Mouse (Mus musculus) lung, embryonic 14.5 days (tissue): Measurements from ENCODE around the gene Parg. TPM values are rescaled to one million over a fixed set of nuclear protein-coding genes. Genes with fewer than 3 reads are reported as not detected.

Experiments used
- ATAC-seq: fragments of 200-750 bp; cut with Nextera tagmentation; 2 replicates; pipeline ENCODE4 v1.8.0; 2017; ENCODE audit warnings: mild to moderate bottlenecking, moderate TSS enrichment, moderate library complexity; ENCODE audit not compliant: insufficient read depth
- DNase-seq: peaks from one replicate; pipeline ENCODE4 v3.0.0-alpha.2; 2015
- H3K27ac ChIP-seq: fragments of 300-500 bp; sonication (generic); 2 replicates; pipeline ENCODE4 v1.5.1; 2014; ENCODE audit warnings: low read depth, mild to moderate bottlenecking, moderate library complexity
- H3K27me3 ChIP-seq: fragments of 300-500 bp; sonication (generic); 2 replicates; pipeline ENCODE4 v1.6.1; 2014; ENCODE audit warnings: low read length, control low read depth; ENCODE audit not compliant: insufficient read depth
- H3K36me3 ChIP-seq: fragments of 300-500 bp; sonication (generic); 2 replicates; pipeline ENCODE4 v1.6.1; 2014; ENCODE audit warnings: control low read depth; ENCODE audit not compliant: insufficient read depth
- H3K4me1 ChIP-seq: fragments of 300-500 bp; sonication (generic); 2 replicates; pipeline ENCODE4 v1.6.1; 2014; ENCODE audit warnings: antibody characterized with exemption, control low read depth; ENCODE audit not compliant: insufficient read depth
- H3K4me2 ChIP-seq: fragments of 300-500 bp; sonication (generic); 2 replicates; pipeline ENCODE4 v1.6.1; 2014; ENCODE audit warnings: mild to moderate bottlenecking
- H3K4me3 ChIP-seq: fragments of 300-500 bp; sonication (generic); 2 replicates; pipeline ENCODE4 v1.5.1; 2014; ENCODE audit warnings: low read depth, low read length
- H3K9ac ChIP-seq: fragments of 300-500 bp; sonication (generic); 2 replicates; pipeline ENCODE4 v1.6.1; 2014
- H3K9me3 ChIP-seq: fragments of 300-500 bp; sonication (generic); 2 replicates; pipeline ENCODE4 v1.6.1; 2016; ENCODE audit warnings: low read depth, low read length, control low read depth
- CTCF ChIP-seq: IDR thresholded peaks from 2 replicates; pipeline ENCODE4 v1.5.1; 2016; ENCODE audit warnings: antibody characterized with exemption, low read depth
- WGBS: fragments of 180-500 bp; shearing (Covaris S2); extraction: QIAGEN DNeasy Blood & Tissue Kit; methylation state at CpG from one replicate; pipeline ENCODE4 v1.1.7; 2014; 5-methylcytosine and 5-hydroxymethylcytosine counted together
- polyA plus RNA-seq: library from polyadenylated mRNA; unstranded; fragments of >200 nt; fragmentation: Nextera tagmentation; extraction: Ambion mirVana; gene quantifications from 2 replicates; pipeline ENCODE4 v1.2.1, GENCODE M21; 2014

Gene Parg
- polyA plus RNA-seq, 1 experiment from 2014 or later, result 53.4 TPM

DNA sequence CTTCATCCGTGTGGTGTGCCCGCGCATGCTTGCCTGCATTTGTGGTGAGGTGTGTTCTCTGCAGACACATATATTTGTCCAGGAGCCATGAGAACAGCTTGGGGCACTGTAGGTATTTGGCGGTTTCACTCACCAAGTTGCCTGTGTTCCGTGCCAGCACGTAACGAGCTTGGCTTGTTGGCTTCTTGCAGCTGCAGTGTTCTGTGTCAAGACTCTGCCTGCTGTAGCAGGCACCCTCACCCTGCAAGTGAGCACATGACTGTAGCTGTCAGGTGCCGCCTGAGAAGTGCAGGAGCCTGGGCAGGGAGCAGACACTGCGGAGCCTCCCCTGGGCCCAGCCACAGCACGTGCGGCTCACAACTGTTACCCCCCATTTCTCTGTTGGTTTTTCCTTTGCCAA is 134.8 kb downstream of the Parg start:
- no peak for TF ChIP-seq CTCF
- WGBS, result 77% methylated on average over 11 of the region's 11 CpGs
- H3K4me2 ChIP-seq, result no peak overlapping the region
- no peak overlapping the region for H3K9ac ChIP-seq
- no peaks in the 10 kb centered on the region for H3K27me3 ChIP-seq
- no peak for DNase-seq
- no peak for ATAC-seq
- peaks cover 12% of the 10 kb centered on the region; the same call in 1 of the 2 replicates for H3K36me3 ChIP-seq
- H3K4me1 ChIP-seq, result no peaks in the 10 kb centered on the region
- no peak overlapping the region for H3K4me3 ChIP-seq
- no peaks in the 10 kb centered on the region for H3K9me3 ChIP-seq
- no peak overlapping the region for H3K27ac ChIP-seq

DNA sequence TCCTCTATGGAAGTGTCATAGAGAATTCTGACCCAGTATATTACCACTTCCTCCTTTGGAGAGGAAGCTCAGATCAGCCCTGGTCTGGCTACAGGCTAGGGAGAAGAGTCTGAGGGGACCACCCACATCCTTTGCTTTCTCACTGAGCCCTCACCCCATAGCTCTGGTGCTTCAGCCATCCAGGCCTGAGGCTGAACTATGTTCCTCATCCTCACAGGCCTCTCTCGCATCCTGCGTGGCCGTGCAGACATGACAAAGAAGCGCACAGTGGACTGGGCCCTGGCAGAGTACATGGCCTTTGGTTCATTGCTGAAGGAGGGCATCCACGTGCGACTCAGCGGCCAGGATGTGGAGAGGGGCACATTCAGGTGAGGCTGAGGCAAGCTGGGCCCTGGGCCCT is 140.1 kb downstream of the Parg start:
- Histone ChIP-seq H3K4me1 (no peaks in the 10 kb centered on the region), H3K4me3 (no peak overlapping the region), H3K4me2 (no peak overlapping the region), H3K36me3 (peaks cover 6% of the 10 kb centered on the region; the same call in 1 of the 2 replicates), H3K9ac (no peak overlapping the region), H3K27me3 (no peaks in the 10 kb centered on the region), H3K27ac (no peak overlapping the region), H3K9me3 (no peaks in the 10 kb centered on the region)
- WGBS, result 94% methylated on average over 7 of the region's 7 CpGs
- DNase-seq (no peak), ATAC-seq (no peak)
- no peak for TF ChIP-seq CTCF

DNA sequence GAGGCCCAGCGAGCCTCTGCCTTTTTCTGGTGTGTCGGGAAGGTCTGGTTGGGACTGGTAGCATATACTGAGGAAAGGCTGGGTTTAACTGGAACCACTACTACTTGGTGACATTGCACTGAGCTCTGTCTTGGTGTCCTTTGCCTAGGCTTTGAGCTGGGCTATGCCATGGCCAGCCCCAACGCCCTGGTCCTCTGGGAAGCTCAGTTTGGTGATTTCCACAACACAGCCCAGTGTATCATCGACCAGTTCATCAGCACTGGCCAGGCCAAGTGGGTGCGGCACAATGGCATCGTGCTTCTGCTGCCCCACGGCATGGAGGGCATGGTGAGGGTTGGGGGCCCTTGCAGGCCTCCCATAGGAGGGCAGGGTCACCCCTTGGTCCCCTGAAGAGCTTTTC is 142.4 kb downstream of the Parg start:
- no peaks in the 10 kb centered on the region for H3K4me1 ChIP-seq
- no peak overlapping the region for H3K27ac ChIP-seq
- H3K9me3 ChIP-seq, result no peaks in the 10 kb centered on the region
- H3K27me3 ChIP-seq, result no peaks in the 10 kb centered on the region
- ATAC-seq (no peak), DNase-seq (no peak)
- H3K4me3 ChIP-seq, result no peak overlapping the region
- TF ChIP-seq CTCF, result no peak
- H3K36me3 ChIP-seq, result peaks cover 4% of the 10 kb centered on the region; the same call in 1 of the 2 replicates
- 89% methylated on average over 7 of the region's 7 CpGs for WGBS
- H3K4me2 ChIP-seq, result no peak overlapping the region
- H3K9ac ChIP-seq, result no peak overlapping the region

DNA sequence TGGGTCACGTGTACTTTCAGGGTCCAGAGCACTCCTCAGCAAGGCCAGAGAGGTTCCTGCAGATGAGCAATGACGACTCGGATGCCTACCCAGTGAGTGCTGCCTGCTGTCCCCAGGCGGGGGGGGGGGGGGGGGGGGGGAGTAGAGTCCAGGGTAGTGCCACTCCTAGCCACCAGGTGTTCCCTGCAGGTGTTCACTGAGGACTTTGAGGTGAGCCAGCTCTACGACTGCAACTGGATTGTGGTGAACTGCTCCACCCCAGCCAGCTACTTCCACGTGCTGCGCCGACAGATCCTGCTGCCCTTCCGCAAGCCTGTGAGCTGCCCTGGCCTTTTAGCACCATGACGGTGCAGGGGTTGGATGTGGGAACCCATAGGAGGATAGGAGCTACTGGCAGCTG is 142.9 kb downstream of the Parg start:
- H3K36me3 ChIP-seq, result peaks cover 4% of the 10 kb centered on the region; the same call in 1 of the 2 replicates
- 89% methylated on average over 9 of the region's 10 CpGs for WGBS
- ATAC-seq, result no peak
- H3K27ac ChIP-seq, result no peak overlapping the region
- no peaks in the 10 kb centered on the region for H3K4me1 ChIP-seq
- H3K27me3 ChIP-seq, result no peaks in the 10 kb centered on the region
- TF ChIP-seq CTCF, result no peak
- H3K4me3 ChIP-seq, result no peak overlapping the region
- H3K9me3 ChIP-seq, result no peaks in the 10 kb centered on the region
- H3K4me2 ChIP-seq, result no peak overlapping the region
- no peak for DNase-seq
- H3K9ac ChIP-seq, result no peak overlapping the region

Other genes with a start within 250 kb of the Parg start
- gene Galnt15, start 173.0 kb upstream of the Parg start, polyA plus RNA-seq, result 0.08 and 0.18 TPM in 2 replicates
- 15.9 and 24.8 TPM in 2 replicates for gene Oxnad1, start 116.6 kb upstream of the Parg start, polyA plus RNA-seq
- gene Dph3, start 116.2 kb upstream of the Parg start, polyA plus RNA-seq, result 89.8 and 90.8 TPM in 2 replicates
- not detected in 2 replicates for gene Msmb, start 59.9 kb upstream of the Parg start, polyA plus RNA-seq
- gene Ncoa4, start 42.1 kb upstream of the Parg start, polyA plus RNA-seq, result 105 and 108 TPM in 2 replicates
- 293 and 296 TPM in 2 replicates for gene Timm23, start 51 bp upstream of the Parg start, polyA plus RNA-seq
- gene Ogdhl, start 120.1 kb downstream of the Parg start, polyA plus RNA-seq, result 10.6 and 11.0 TPM in 2 replicates
- not detected in 2 replicates for gene 1700024G13Rik, start 186.4 kb downstream of the Parg start, polyA plus RNA-seq